16 mouse cellular contexts compared by ENCODE assay signal in genomic region chr3:103232398-103232797, GRCm38 (mm10).
"Had no signal": no experiment of that assay in that cellular context is flagged by ENCODE, and none has a peak within 500 bp of the region (broad histone marks: within the 10 kb centered on the region; RNA-seq: fewer than 3 reads in every experiment).

No protein-coding gene starts in this region.

- DNase-seq: kidney, adult 8-10 months; kidney, postnatal 25 days; left cerebral cortex, postnatal 4 days; lung, adult 2 months; lung, postnatal 10 days; right cerebral cortex, postnatal 4 days; spleen, adult 18-20 months; thymus, postnatal 36 days had no signal

- H3K4me1 ChIP-seq: intestine, embryonic 15.5 days; limb, embryonic 13.5 days; megakaryocyte, embryonic 14.5 days; midbrain, embryonic 15.5 days; neural tube, embryonic 15.5 days; stomach, embryonic 15.5 days had no signal

- ATAC-seq: intestine, embryonic 15.5 days; midbrain, embryonic 15.5 days had no signal

- H3K27me3 ChIP-seq: intestine, embryonic 15.5 days; limb, embryonic 13.5 days; midbrain, embryonic 15.5 days; neural tube, embryonic 15.5 days; stomach, embryonic 15.5 days had no signal

- H3K27ac ChIP-seq: intestine, embryonic 15.5 days; limb, embryonic 13.5 days; macrophage; midbrain, embryonic 15.5 days; neural tube, embryonic 15.5 days; stomach, embryonic 15.5 days had no signal

- H3K9me3 ChIP-seq: intestine, embryonic 15.5 days; midbrain, embryonic 15.5 days; stomach, embryonic 15.5 days had no signal

- H3K36me3 ChIP-seq: intestine, embryonic 15.5 days; limb, embryonic 13.5 days; midbrain, embryonic 15.5 days; neural tube, embryonic 15.5 days; stomach, embryonic 15.5 days had no signal

- H3K4me2 ChIP-seq: intestine, embryonic 15.5 days; limb, embryonic 13.5 days; midbrain, embryonic 11.5 days; midbrain, embryonic 15.5 days; neural tube, embryonic 15.5 days; stomach, embryonic 15.5 days had no signal

- H3K4me3 ChIP-seq: intestine, embryonic 15.5 days; limb, embryonic 13.5 days; megakaryocyte, embryonic 14.5 days; midbrain, embryonic 15.5 days; neural tube, embryonic 15.5 days; stomach, embryonic 15.5 days had no signal

- H3K9ac ChIP-seq: intestine, embryonic 15.5 days; limb, embryonic 13.5 days; midbrain, embryonic 15.5 days; neural tube, embryonic 15.5 days; stomach, embryonic 15.5 days had no signal
